Mouse (Mus musculus) CH12.LX (cell line): ENCODE data around the gene Rwdd4a. TPM values are rescaled to one million over a fixed set of nuclear protein-coding genes. Genes with fewer than 3 reads are reported as not detected.

ENCODE experiments used
- DNase-seq: peaks from one replicate; pipeline ENCODE4 v3.0.0-alpha.2; 2013; ENCODE audit errors: extremely low read depth
- H3K27ac ChIP-seq: 2 replicates; pipeline ENCODE4 v1.5.1; 2012; ENCODE audit warnings: low read depth, mild to moderate bottlenecking, control low read depth, moderate library complexity; ENCODE audit not compliant: insufficient read depth
- H3K27me3 ChIP-seq: replicated peaks from 2 replicates; pipeline ENCODE3; 2012; ENCODE audit warnings: inconsistent platforms
- H3K36me3 ChIP-seq, 2 experiments: replicated peaks in 1 of 2; 2 replicates each; pipeline versions ENCODE3 to v1.6.1; 2012; ENCODE audit warnings: inconsistent platforms in 1 of 2, low read length in 1 of 2, mild to moderate bottlenecking in 1 of 2, mixed read lengths in 1 of 2, moderate library complexity in 1 of 2; ENCODE audit not compliant: control insufficient read depth in 1 of 2, insufficient read depth in 1 of 2
- H3K4me1 ChIP-seq, 2 experiments: 2 replicates each; pipeline ENCODE4 v1.6.1; 2012; ENCODE audit warnings: inconsistent platforms in 1 of 2, moderate library complexity in 1 of 2; ENCODE audit not compliant: insufficient read depth in 2 of 2, control insufficient read depth in 1 of 2
- H3K4me2 ChIP-seq: 2 replicates; pipeline ENCODE4 v1.6.1; 2012; ENCODE audit warnings: low read depth, mild to moderate bottlenecking, control low read depth; ENCODE audit not compliant: poor library complexity, insufficient read depth, severe bottlenecking
- H3K4me3 ChIP-seq, 3 experiments: fragments of 150-350 bp in 1 of 3; sonication (generic) in 1 of 3; replicated peaks in 1 of 3; 2 replicates each; pipeline versions ENCODE3 to v1.5.1; 2011 to 2012; ENCODE audit warnings: low read depth in 2 of 3, low read length in 2 of 3, mild to moderate bottlenecking in 2 of 3, moderate library complexity in 2 of 3, control low read depth in 1 of 3, improper control_type of control experiment in 1 of 3, inconsistent platforms in 1 of 3, mixed read lengths in 1 of 3; ENCODE audit not compliant: poor library complexity in 1 of 3
- H3K79me2 ChIP-seq: replicated peaks from 2 replicates; pipeline ENCODE4 v1.6.1; 2012; ENCODE audit warnings: mild to moderate bottlenecking, moderate library complexity; ENCODE audit not compliant: control insufficient read depth, poor library complexity, insufficient read depth, severe bottlenecking; ENCODE audit errors: extremely low read depth
- H3K9ac ChIP-seq: 2 replicates; pipeline ENCODE4 v1.6.1; 2012; ENCODE audit warnings: low read depth, mild to moderate bottlenecking, control low read depth, moderate library complexity; ENCODE audit not compliant: insufficient read depth
- H3K9me3 ChIP-seq: replicated peaks from 2 replicates; pipeline ENCODE3; 2012; ENCODE audit warnings: low read length, inconsistent platforms, mixed read lengths
- CTCF ChIP-seq, 2 experiments: IDR thresholded peaks in 1 of 2; conservative IDR thresholded peaks in 1 of 2; 2 replicates each; pipeline ENCODE4 v1.5.1; 2011 to 2012; ENCODE audit warnings: low read depth in 2 of 2, low read length in 2 of 2, improper control_type of control experiment in 1 of 2, inconsistent platforms in 1 of 2, mild to moderate bottlenecking in 1 of 2, moderate library complexity in 1 of 2
- ELF1 ChIP-seq: IDR thresholded peaks from 2 replicates; pipeline ENCODE4 v1.6.1; 2014; ENCODE audit warnings: low read depth, mild to moderate bottlenecking, inconsistent platforms, low read length, improper control_type of control experiment
- GABPA ChIP-seq: IDR thresholded peaks from 2 replicates; pipeline ENCODE4 v1.6.1; 2012; ENCODE audit warnings: low read depth, low read length, improper control_type of control experiment, inconsistent platforms; ENCODE audit not compliant: insufficient replicate concordance
- HCFC1 ChIP-seq: IDR thresholded peaks from 2 replicates; pipeline ENCODE4 v1.6.1; 2012; ENCODE audit warnings: low read depth, mild to moderate bottlenecking, inconsistent platforms, low read length, improper control_type of control experiment
- JUN ChIP-seq: IDR thresholded peaks from 2 replicates; pipeline ENCODE4 v1.6.1; 2011; ENCODE audit warnings: low read depth, mild to moderate bottlenecking, low read length, improper control_type of control experiment, moderate library complexity; ENCODE audit not compliant: insufficient read depth
- JUND ChIP-seq: conservative IDR thresholded peaks from 2 replicates; pipeline ENCODE4 v1.6.1; 2011; ENCODE audit warnings: low read depth, low read length, improper control_type of control experiment
- KAT2A ChIP-seq: IDR thresholded peaks from 2 replicates; pipeline ENCODE4 v1.6.1; 2012; ENCODE audit warnings: low read length, improper control_type of control experiment, inconsistent platforms; ENCODE audit not compliant: insufficient replicate concordance
- MAX ChIP-seq: IDR thresholded peaks from 2 replicates; pipeline ENCODE4 v1.6.1; 2011; ENCODE audit warnings: low read length, improper control_type of control experiment
- MAZ ChIP-seq: IDR thresholded peaks from 2 replicates; pipeline ENCODE4 v1.6.1; 2012; ENCODE audit warnings: low read depth, mild to moderate bottlenecking, inconsistent platforms, low read length, improper control_type of control experiment, moderate library complexity
- MXI1 ChIP-seq: IDR thresholded peaks from 2 replicates; pipeline ENCODE4 v1.6.1; 2011; ENCODE audit warnings: mild to moderate bottlenecking, low read depth, low read length, improper control_type of control experiment
- MYC ChIP-seq: IDR thresholded peaks from 2 replicates; pipeline ENCODE4 v1.6.1; 2011; ENCODE audit warnings: low read depth, mild to moderate bottlenecking, improper control_type of control experiment, low read length
- NELFE ChIP-seq: IDR thresholded peaks from 2 replicates; pipeline ENCODE4 v1.6.1; 2011; ENCODE audit warnings: low read depth, low read length, improper control_type of control experiment
- POLR2AphosphoS2 ChIP-seq: IDR thresholded peaks from 2 replicates; pipeline ENCODE4 v1.6.1; 2011; ENCODE audit warnings: low read depth, low read length, improper control_type of control experiment
- RCOR1 ChIP-seq: conservative IDR thresholded peaks from 2 replicates; pipeline ENCODE4 v1.6.1; 2012; ENCODE audit warnings: low read depth, mild to moderate bottlenecking, inconsistent platforms, low read length, improper control_type of control experiment
- TBP ChIP-seq: conservative IDR thresholded peaks from 2 replicates; pipeline ENCODE4 v1.6.1; 2011; ENCODE audit warnings: low read depth, low read length, improper control_type of control experiment
- USF1 ChIP-seq: IDR thresholded peaks from 2 replicates; pipeline ENCODE4 v1.6.1; 2014; ENCODE audit warnings: low read depth, mild to moderate bottlenecking, inconsistent platforms, low read length, improper control_type of control experiment
- ZKSCAN1 ChIP-seq: IDR thresholded peaks from 2 replicates; pipeline ENCODE4 v1.6.1; 2012; ENCODE audit warnings: low read depth, inconsistent platforms, low read length, improper control_type of control experiment, borderline replicate concordance
- ZMIZ1 ChIP-seq: IDR thresholded peaks from 2 replicates; pipeline ENCODE4 v1.6.1; 2012; ENCODE audit warnings: low read depth, mild to moderate bottlenecking, inconsistent platforms, low read length, improper control_type of control experiment
- dilution Hi-C: fragments of 300-500 bp; cut with MboI; formaldehyde crosslinking; loops from 2 replicates; pipeline ENCODE4 v1.14.3; 2020; ENCODE audit warnings: low sequenced_read_pairs; ENCODE audit not compliant: extremely low pct_unique_long_range_greater_than_20kb, extremely low pct_ligation_motif_present
- in situ Hi-C: fragments of 300-500 bp; cut with MboI; formaldehyde crosslinking; loops from 3 replicates; pipeline ENCODE4 v1.14.3; 2019; ENCODE audit warnings: low sequenced_read_pairs, low pct_ligation_motif_present, low pct_unique_long_range_greater_than_20kb, mixed read lengths
- polyA plus RNA-seq: library from polyadenylated mRNA; unstranded; fragments of >175 nt; gene quantifications from 2 replicates; pipeline ENCODE4 v1.2.1, GENCODE M21; 2012; ENCODE audit warnings: low read depth; ENCODE audit not compliant: insufficient read length
- total RNA-seq, 2 experiments: library from RNA; depleted of rRNA; stranded (reverse); fragments of 300-350 nt in 1 of 2; fragments of >200 nt in 1 of 2; gene quantifications; 2 replicates each; pipeline ENCODE4 v1.2.3; 2012 to 2014

The Rwdd4a gene
- total and polyA plus RNA-seq, 3 experiments: 27.7 to 69.9 (median 55.9) TPM

DNA sequence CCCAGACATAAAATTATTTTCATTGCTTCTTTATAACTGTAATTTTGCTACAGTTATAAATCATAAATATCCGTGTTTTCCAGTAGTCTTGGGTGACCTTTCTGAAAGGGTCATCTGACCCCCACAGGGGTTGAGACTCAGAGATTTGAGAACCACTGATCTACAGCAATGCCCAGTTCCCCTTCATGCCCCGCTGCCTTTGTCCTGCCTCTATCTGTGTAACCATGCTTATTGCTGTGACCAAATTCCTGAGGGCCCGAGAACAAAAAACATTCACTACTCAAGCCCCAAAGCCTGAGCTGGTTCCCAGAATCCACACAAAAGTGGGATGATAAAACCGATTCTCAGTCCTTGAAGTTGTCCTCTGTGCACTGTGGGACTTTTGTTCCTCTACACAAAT, 4.9 kb downstream of the Rwdd4a start:
- no peak for DNase-seq
- Histone ChIP-seq H3K4me2 (no peak overlapping the region), H3K27ac (no peak overlapping the region), H3K36me3 (peaks cover 22 to 64% of the 10 kb centered on the region in 2 experiments), H3K79me2 (peaks cover 26% of the 10 kb centered on the region), H3K9me3 (no peaks in the 10 kb centered on the region), H3K9ac (no peak overlapping the region), H3K4me3 (no peak overlapping the region), H3K27me3 (no peaks in the 10 kb centered on the region), H3K4me1 (peaks cover 0 to 11% of the 10 kb centered on the region in 2 experiments; a peak in 1 of 4 replicates)
- in situ Hi-C loops: loop anchor here (10.0 kb wide), 1 partner anchor 136 kb away; the partner anchor contains the start of gene Ing2
- dilution Hi-C loops: no loop called here
- TF ChIP-seq HCFC1 (no peak), RCOR1 (no peak), MYC (no peak), NELFE (no peak), MAX (no peak), KAT2A (no peak), JUN (no peak), TBP (no peak), GABPA (no peak)

DNA sequence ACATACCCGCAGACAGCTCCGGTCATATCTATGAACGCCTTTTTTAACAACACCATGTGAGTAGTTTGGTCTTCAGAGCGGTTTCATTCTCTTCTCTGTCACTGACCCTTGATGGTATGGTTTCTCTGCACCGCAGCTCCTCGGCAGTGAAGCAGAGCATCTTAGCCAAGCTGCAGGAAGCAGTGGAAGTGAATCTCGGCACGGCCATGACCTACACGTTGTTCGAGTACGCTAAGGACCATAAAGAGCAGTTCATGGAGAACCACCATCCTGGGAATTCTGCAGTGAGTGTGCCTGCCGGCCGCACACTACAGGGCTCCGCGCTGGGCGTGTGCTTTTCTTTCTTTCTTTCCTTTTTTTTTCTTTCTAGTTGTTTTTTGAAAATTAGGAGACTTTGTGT, 9.3 kb downstream of the Rwdd4a start:
- Histone ChIP-seq H3K9me3 (no peaks in the 10 kb centered on the region), H3K79me2 (no peaks in the 10 kb centered on the region)
- dilution Hi-C loops: no loop called here
- in situ Hi-C loops: no loop called here
- TF ChIP-seq ELF1 (no peak), POLR2AphosphoS2 (no peak), MXI1 (no peak), JUND (no peak), NELFE (no peak), MAZ (no peak), MYC (no peak), CTCF (conservative IDR thresholded peaks at IDR 0.05 in 1 of 2, IDR thresholded peaks at IDR 0.05 in 1 of 2; ENCODE audit: low read depth in 2 of 2, low read length in 2 of 2) (no peak), USF1 (no peak), ZMIZ1 (no peak), MAX (no peak), ZKSCAN1 (no peak)
- TF ChIP-seq, all 38 proteins: peak for 0
- DNase-seq: no peak
- H3K9ac ChIP-seq: no peak overlapping the region
- no peak overlapping the region for H3K4me2 ChIP-seq
- H3K27me3 ChIP-seq: no peaks in the 10 kb centered on the region
- no peak overlapping the region for H3K27ac ChIP-seq
- peaks cover 46 to 87% of the 10 kb centered on the region in 2 experiments for H3K36me3 ChIP-seq
- H3K4me3 ChIP-seq: no peak overlapping the region
- H3K4me1 ChIP-seq: no peaks in the 10 kb centered on the region
